Mouse (Mus musculus): ENCODE results near the gene Depdc1b.

The Depdc1b gene

DNA sequence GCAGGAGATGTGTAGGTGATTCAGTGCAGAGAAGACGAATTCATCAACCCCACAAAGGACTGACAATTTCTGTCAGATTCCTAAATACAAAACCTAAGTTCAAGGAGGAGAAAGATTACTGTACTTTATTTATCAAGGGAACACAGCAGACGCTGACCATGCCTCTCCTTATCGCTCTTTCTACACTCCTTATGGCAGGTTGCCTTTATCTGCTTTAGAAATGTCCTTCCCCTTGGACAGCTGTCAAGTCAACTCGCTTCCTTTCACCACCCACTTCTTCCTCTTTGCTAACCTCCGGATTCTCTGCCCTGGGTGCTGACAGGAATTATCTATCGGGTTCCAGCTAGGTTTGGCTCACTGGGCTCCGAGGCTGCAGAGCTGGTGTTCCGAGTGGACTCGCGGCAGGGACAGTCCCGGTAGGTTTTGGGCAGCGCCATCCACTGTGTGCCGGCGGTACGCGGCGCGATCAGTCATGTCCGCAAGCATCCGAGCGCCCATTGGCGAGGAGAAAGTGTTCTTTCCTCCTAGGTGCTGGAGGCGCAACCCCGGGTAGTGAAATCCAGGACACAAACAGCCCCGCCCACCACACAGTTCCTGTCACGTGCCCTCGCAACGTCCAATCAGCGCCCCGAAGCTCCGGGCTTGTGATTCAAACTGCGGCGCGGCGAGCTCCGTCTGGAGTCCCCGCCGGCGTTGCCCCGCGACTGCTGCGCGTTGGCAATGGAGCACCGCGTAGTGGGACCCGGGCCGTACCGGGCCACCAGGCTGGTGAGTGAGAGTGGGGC is at the start of gene Depdc1b:
Depdc1b (plus strand) TSS at position 631 of the 785 bp plus-strand sequence.
- in situ Hi-C loops (cut with MboI, MseI): loop anchor here (10.0 kb wide), 1 partner anchor 101 kb away; the partner anchor contains the start of gene Elovl7

DNA sequence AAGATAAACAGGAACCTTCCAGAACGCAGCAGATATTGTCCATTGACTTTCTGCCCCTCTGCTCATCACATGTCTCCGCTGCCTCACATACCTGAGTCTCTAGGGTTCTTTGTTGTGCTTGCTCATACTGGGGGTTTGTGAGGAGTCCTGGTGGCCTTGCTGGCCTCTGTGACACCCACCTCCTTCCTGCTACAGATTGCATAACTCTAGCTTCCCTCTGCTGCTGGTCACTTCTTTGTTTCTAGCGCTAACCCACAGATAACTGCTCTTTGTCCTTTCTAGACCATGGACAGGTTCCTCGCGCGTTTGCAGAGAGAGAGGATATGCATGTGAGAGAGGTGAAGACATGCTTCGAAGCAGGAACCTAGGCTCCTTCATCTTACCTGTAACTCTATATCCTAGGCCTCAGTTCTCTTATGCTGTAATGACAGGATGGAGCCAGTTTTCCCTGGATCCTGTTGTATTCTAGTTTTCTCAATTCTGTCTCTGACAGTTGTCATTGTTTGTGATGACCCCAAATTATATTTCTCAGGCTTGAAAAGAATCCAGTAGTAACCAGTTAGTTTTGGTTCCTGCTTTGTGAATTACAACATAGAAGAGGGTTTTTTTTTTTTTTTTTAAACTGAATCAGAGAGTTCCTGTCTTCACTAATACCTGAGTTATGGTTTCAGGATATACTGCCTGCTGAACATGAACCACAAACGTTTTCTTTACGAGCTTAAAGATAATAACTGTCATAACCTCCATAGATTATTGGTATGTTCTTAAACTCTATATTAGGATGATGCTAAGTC is 48.1 kb upstream of the Depdc1b start:
- in situ Hi-C loops (cut with MboI, MseI): no loop called here

GRCm38 (mm10) chr13:108271458-108272148 is 44.5 kb upstream of the Depdc1b start:
- in situ Hi-C loops (cut with MboI, MseI): no loop called here

GRCm38 (mm10) chr13:108272332-108272731 is 43.8 kb upstream of the Depdc1b start:
- in situ Hi-C loops (cut with MboI, MseI): no loop called here

DNA sequence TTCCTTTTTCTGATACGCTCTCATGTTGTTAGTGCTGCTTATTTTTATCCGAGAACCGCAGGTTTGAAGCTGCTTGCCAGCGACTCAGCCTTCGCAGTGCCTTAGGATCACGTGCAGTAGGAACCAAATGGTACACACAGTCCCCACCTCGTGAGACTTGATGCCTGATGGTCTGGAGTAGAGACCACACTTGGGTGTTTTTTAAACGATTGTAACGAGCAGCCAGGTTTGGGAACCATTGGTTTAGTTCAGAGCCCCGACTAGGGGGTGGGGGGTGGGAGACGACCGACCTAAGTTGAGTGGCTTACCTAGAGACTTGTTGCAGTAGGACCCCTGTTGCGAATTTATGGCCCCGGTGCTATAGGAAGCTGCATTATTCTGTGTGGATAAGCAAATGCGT is 43.1 kb upstream of the Depdc1b start:
- in situ Hi-C loops (cut with MboI, MseI): no loop called here

- in situ Hi-C loops (cut with MboI, MseI): no loop called here
Measured at GRCm38 (mm10) chr13:108273456-108273855, 42.7 kb upstream of the Depdc1b start.

- in situ Hi-C loops (cut with MboI, MseI): no loop called here
Measured at GRCm38 (mm10) chr13:108276561-108276960, 39.6 kb upstream of the Depdc1b start.

DNA sequence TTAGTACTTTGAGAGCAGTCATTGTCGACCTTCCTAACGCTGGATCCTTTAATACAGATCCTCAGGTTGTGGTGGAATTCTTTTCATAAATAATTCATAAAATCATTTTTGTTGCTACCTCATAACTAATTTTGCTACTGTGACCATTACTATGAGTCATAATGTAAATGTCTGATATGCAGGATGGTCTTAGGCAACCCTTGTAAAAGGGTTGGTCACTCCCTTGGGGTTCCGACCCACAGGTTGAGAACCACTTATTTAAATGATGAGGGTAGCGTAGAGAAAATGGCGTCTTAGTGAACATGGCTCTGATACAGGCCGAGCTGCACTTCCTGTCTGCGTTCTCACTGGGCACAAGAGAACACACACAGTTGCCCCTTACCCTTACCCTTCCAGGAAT is 38.8 kb upstream of the Depdc1b start:
- in situ Hi-C loops (cut with MboI, MseI): no loop called here

DNA sequence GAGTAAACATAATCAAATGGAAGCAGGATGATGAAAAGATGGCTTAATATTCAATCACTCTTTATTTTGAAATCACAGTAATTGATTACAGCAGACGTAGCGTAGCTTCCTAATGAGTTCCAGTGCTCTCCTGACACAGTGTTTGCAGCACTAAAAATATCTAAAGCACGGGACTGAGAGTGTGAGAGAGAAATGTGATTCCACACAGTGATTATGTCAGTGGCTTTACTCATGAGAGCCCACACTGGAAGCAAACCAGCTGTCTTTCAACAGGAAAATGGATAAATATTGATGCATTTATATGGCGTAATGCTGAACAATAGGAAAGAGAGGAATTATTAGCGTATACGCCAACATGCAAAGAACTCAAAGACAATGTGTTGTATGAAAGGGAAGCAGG is 37.5 kb upstream of the Depdc1b start:
- in situ Hi-C loops (cut with MboI, MseI): no loop called here

GRCm38 (mm10) chr13:108284312-108284711 is 31.8 kb upstream of the Depdc1b start:
- in situ Hi-C loops (cut with MboI, MseI): no loop called here

DNA sequence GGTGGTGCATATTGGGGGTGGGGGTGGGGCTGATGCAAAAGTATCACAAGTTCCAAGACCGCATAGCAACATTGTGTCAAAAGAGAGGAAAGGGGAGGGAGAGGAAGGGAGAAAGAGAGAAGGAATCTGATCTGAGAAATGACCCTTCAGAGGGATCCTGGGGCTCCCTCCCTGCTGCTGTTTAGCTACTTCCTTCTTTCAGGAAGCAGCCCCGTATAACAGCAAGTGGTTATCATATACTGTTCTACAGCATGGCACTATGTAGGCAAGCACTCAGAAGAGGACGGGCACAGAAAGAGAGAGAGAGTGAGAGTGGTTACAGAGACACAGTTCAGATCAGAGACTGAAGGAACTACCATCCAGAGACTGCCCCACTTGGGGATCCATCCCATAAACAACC is 28.2 kb upstream of the Depdc1b start:
- in situ Hi-C loops (cut with MboI, MseI): no loop called here

DNA sequence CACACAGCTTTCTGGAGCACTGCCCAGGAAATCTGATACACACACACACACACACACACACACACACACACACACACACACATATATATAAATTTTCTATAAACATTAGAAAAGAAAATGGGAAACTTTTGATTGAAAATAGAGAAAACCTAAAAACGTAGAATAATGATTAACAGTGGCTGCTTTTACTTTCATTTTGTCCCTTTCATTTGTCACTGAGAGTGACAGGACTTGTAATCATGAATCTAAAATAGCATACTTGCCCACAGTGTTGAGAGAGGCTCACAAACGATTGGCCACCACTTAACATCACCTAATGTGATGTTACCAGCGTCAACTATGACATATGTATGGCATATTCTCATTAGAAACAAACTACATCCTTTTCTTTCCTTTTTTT is 26.7 kb upstream of the Depdc1b start:
- in situ Hi-C loops (cut with MboI, MseI): no loop called here

- in situ Hi-C loops (cut with MboI, MseI): no loop called here
Measured at GRCm38 (mm10) chr13:108290314-108290713, 25.8 kb upstream of the Depdc1b start.

DNA sequence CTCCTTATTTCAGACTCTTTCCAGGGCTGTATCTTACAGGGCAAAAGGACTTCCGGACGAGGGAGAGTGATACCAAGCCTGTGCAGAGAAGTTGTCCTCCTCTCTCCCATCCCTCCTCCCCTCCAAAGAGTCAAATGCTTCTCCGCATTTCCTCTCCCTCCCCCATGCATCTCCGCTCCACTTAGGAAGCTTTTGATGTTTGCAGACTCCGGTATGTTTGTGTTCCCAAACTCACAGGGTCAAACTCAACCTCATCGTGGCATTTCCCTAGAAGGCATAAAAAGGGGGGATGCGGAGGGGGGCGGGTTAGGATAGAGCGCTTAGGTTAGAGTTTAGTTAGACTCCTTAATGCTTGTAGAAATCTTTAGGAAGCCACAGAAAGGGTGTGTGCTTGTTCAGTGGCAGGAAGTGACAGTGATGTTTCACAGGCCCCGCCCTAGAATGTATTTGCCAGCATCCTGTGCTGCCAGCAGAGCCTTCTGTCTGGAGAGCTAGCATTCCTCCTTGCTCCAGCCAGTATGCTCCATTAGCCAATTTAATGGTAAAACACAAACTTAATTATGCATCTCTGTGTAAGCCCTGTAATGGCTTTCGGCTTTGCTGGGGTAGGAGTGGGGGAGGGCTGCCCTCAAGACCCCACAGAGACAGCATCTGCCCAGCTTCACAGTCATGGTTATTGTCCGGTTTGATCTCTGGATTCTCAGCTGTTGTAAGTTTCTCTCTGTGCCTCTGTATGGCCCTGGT is 18.6 kb upstream of the Depdc1b start:
- in situ Hi-C loops (cut with MboI, MseI): no loop called here

GRCm38 (mm10) chr13:108298241-108298640 is 17.9 kb upstream of the Depdc1b start:
- in situ Hi-C loops (cut with MboI, MseI): no loop called here

GRCm38 (mm10) chr13:108300346-108300950 is 15.7 kb upstream of the Depdc1b start:
- in situ Hi-C loops (cut with MboI, MseI): loop anchor here (10.0 kb wide), 1 partner anchor 1366 kb away; the partner anchor contains the start of gene Ipo11

DNA sequence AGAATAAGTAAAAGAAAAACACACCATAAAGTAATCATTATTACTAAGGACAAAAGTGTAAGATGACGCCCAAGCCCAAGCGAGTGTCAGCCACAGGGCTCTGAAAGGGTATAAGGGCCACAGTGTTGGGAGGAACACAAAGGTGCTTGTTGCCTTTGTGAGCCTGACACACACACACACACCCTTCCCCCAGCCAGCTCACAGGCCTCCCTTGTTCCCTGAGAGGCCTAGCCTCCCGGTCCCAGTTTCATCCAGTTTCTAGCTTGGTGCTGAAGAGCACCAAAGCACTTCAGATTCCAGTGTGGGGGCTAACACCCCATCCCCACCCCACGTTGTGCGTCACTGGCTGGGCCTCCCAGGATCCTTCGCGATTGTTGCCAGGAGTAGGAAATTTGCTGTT is 14.7 kb upstream of the Depdc1b start:
- in situ Hi-C loops (cut with MboI, MseI): loop anchor here (10.0 kb wide), 1 partner anchor 1367 kb away; the partner anchor contains the start of gene Ipo11

GRCm38 (mm10) chr13:108302957-108303675 is 13.0 kb upstream of the Depdc1b start:
- in situ Hi-C loops (cut with MboI, MseI): loop anchor here (10.0 kb wide), 1 partner anchor 1368 kb away; the partner anchor contains the start of gene Ipo11

DNA sequence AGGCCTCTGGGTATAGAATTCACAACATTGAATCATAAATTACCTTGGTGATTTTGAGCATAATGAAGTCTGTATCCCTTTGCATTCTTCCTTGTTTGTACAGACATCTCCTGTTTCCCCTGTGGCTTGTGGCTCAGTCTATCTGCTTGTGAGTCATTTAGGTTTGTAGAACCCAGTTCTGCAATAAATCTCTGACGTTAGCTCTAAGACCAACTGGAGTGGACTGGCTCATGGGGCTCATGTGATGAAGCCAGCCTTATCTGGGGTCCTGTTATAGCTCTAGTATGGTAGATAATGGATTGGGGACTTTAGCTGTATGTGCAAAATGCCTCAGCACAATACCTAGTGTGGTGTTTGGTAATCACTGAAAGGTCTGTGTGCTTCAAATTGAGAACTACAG is 12.3 kb upstream of the Depdc1b start:
- in situ Hi-C loops (cut with MboI, MseI): loop anchor here (10.0 kb wide), 1 partner anchor 1369 kb away; the partner anchor contains the start of gene Ipo11

GRCm38 (mm10) chr13:108304680-108305079 is 11.5 kb upstream of the Depdc1b start:
- in situ Hi-C loops (cut with MboI, MseI): loop anchor here (10.0 kb wide), 1 partner anchor 1370 kb away; the partner anchor contains the start of gene Ipo11

Data from T-helper 2 cell (primary cell).